Mouse (Mus musculus): ENCODE measurements at regions not wholly inside any gene's neighbourhood (a gene's known extent, or its start where the extent isn't known, plus 50 kb on each side); places are given as distances from the start of the nearest gene placed in this dataset.
"Not testable (repeated sequence)": the region's sequence is repeated elsewhere in the genome, so short reads cannot be mapped to it uniquely, and the experiment has no call there.

GRCm38 (mm10) chr12:20802027-20802426 is 188.2 kb upstream of the Asap2 start:
- not testable (repeated sequence) for DNase-seq (ENCODE audit: low spot score)

DNA sequence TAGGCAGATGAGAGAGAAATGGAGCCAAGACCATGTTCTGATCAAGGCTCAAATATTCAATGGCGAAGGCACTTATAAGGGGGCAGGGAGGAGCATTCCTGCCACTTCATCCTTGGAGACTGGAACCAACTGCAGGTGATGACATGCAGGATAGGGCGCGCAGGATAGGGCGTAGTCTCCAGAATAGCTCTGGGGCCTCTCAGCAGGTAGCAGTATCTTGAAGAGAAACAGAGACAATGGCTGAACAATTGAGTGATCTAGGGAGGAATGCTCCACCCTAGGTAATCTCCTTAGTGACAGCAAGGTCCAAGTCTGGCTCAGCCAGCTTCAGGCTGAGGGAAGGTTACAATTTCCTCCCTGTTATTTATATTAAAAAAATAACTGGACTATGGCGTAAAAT is 184.8 kb upstream of the Asap2 start:
- DNase-seq (ENCODE audit: low spot score): not testable (repeated sequence)

GRCm38 (mm10) chr12:20806681-20807080 is 183.6 kb upstream of the Asap2 start:
- DNase-seq (ENCODE audit: low spot score): no peak

DNA sequence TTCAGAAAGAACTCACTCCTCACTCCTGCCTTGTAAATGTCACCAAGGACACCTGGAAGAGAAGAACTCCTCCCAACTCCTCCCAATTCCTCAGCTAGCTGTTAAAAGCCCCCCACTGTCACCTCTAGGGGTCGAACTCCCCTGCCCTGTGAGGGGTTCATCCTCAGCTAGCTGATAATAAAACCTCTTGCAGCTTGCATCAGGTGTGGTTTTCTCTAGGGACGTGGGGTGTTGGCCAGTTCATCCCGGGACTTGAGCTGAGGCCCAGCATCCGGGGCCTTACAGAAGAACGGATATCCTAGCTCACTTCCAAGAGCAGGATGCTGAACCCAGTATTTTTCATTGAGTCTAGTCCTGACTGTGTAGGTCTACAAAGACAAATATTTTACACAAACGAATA is 176.4 kb upstream of the Asap2 start:
- not testable (repeated sequence) for DNase-seq (ENCODE audit: low spot score)

GRCm38 (mm10) chr12:20815121-20815520 is 175.1 kb upstream of the Asap2 start:
- DNase-seq (ENCODE audit: low spot score): not testable (repeated sequence)

GRCm38 (mm10) chr12:20815599-20815998 is 174.7 kb upstream of the Asap2 start:
- DNase-seq (ENCODE audit: low spot score): no peak

DNA sequence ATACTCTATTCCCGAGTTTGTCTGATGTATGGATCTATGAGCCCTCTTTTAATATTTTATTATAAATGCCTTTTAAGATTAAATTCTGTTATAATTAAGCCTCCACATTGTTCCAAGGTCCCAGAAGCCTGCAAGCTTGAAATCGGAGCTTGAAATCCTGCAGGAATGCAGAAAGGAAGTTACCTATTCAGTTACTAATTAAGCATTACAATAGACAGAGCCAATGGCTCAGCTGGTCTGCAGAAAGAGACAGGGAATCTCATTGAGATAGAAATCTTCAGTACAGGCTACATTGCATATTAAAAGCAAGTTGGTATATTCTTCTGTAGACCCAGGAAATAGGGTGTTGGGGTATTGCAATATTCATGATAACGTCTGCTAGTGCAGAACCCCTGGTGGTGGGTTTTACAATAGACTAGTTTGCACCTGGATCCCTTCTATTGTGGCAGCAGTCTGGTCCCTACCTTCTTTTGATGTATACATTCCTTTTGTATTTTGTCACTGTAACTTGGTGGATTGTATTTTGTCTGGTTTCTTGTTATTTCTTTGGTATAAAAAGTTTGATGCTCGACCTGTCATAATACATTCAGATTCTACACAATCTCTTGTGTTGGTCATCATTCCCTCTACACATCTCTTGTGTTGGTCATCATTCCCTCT is 146.5 kb upstream of the Asap2 start:
- not testable (repeated sequence) for DNase-seq (ENCODE audit: low spot score)

- not testable (repeated sequence) for DNase-seq (ENCODE audit: low spot score)
Measured at GRCm38 (mm10) chr12:20844873-20845272, 145.4 kb upstream of the Asap2 start.

DNA sequence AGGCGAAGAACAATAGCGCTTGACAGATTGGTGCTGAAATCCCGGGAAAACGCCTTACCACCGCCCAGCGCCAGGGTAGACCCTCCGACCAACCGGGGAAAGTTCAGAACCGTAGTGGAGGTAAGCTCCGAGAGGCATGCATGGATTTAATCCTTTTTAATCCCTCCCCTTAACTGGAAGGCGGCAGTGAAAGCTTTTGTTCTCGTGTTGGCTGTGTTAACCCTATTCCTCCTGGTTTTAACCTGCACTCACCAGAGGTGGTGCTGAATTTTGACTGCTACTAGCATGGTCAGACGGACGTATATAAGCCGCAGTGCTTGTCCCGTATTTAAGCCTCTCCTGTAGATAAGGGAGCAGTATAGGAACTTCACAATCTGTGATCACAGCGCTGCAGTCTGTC is 145.0 kb upstream of the Asap2 start:
- DNase-seq (ENCODE audit: low spot score): no peak

DNA sequence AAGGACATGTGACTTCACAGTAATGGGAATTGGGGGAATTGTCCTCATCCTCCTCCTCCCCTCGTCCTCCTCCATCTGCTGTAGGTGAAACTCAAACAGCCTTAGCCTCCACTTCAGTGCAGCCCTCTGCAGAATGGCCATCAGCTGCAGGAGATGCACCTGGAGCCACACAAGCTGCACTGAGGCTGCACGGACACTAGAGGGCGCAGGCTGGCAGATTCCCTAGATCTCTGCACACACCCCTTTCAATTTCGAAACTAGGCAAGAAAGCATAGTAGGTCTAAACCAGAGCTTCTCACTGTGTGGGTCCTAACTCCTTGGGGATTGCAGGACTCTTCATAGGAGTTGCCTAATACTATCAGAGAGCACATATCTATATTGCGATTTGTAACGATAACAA is 106.2 kb upstream of the Asap2 start:
- not testable (repeated sequence) for DNase-seq (ENCODE audit: low spot score)

DNA sequence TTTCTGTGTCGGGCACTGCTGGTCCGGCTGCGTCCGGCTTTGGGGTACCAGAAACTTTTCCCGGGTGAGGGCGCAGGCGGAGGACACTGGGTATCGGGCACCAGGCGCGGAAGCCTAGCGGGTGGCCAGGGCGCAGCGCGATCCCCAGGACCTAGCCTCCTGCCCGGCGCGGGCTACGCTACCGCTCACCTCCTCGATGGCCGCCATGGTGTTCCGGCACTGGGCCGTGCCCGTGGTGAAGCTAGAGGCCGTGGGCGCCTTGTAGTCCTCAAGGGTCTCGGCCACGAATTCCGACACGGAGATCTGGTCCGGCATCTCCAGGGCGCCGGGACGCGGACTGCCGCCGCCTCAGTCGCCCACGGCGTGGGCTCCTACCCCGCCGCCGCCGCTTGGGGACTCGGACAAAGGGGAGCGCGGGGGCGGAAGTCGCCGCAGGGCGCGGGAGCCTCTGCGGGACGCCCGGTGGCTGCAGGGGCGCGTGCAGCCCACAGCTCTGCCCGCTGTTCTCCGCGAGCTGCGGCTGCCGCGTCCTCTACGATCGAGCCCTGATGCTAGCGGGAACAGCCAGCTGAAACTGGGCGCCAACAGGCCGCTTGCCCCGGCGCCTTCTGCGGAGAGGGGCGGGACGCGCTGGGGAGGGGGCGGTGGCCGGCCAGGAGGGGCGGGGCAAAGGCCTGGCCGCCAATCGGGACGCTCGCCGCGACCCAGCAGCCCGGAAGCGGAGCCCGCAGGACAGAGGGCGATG is 69.4 kb upstream of the Asap2 start:
- DNase-seq (ENCODE audit: low spot score): not testable (repeated sequence)

- DNase-seq (ENCODE audit: low spot score): not testable (repeated sequence)
Measured at GRCm38 (mm10) chr12:20921398-20922023, 68.7 kb upstream of the Asap2 start.

DNA sequence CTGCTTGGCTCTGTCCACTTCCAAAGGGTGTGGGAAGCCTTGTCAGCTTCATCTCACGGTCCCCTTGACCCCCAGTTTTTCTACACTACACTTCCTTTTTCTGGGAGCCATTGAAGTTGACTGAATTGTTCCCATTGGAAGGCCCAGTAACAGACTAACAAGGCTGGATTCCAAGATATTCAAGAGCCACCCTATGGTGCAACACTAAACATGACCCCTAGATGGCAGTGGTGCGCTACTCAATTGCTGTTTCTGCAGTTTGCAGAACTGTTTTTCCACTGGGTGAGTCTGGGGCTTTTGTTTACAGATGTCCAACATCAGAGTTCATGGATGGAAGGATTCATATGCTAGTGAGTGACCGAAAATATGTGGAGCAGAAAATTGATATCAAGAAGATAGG is 61.3 kb upstream of the Asap2 start:
- DNase-seq (ENCODE audit: low spot score): peak; percentile 7
